Mouse (Mus musculus) heart, embryonic 11.5 days (tissue): ENCODE data around the gene Psd4. TPM values are rescaled to one million over a fixed set of nuclear protein-coding genes. Genes with fewer than 3 reads are reported as not detected.

ENCODE experiments used
- ATAC-seq: fragments of 200-750 bp; cut with Nextera tagmentation; replicated peaks from 2 replicates; pipeline ENCODE4 v1.8.0; 2017; ENCODE audit warnings: moderate library complexity; ENCODE audit not compliant: insufficient number of reproducible peaks, low FRiP score, low TSS enrichment
- H3K27ac ChIP-seq: fragments of 300-500 bp; sonication (generic); 2 replicates; pipeline ENCODE4 v1.5.1; 2014; ENCODE audit warnings: mild to moderate bottlenecking, low read depth, low read length
- H3K27me3 ChIP-seq: fragments of 300-500 bp; sonication (generic); 2 replicates; pipeline ENCODE4 v1.6.1; 2014; ENCODE audit warnings: mild to moderate bottlenecking, low read length, mixed read lengths; ENCODE audit not compliant: control insufficient read depth, insufficient read depth
- H3K36me3 ChIP-seq: fragments of 300-500 bp; sonication (generic); 2 replicates; pipeline ENCODE4 v1.6.1; 2014; ENCODE audit warnings: mild to moderate bottlenecking, low read length, moderate library complexity, mixed read lengths; ENCODE audit not compliant: control insufficient read depth, insufficient read depth
- H3K4me1 ChIP-seq: fragments of 300-500 bp; sonication (generic); 2 replicates; pipeline ENCODE4 v1.6.1; 2014; ENCODE audit warnings: low read length; ENCODE audit not compliant: control insufficient read depth, insufficient read depth
- H3K4me2 ChIP-seq: fragments of 300-500 bp; sonication (generic); 2 replicates; pipeline ENCODE4 v1.6.1; 2014; ENCODE audit warnings: mild to moderate bottlenecking, moderate library complexity
- H3K4me3 ChIP-seq: fragments of 300-500 bp; sonication (generic); 2 replicates; pipeline ENCODE4 v1.5.1; 2014; ENCODE audit warnings: low read depth, low read length
- H3K9ac ChIP-seq: fragments of 300-500 bp; sonication (generic); 2 replicates; pipeline ENCODE4 v1.6.1; 2014; ENCODE audit warnings: mild to moderate bottlenecking, low read depth, low read length, moderate library complexity
- H3K9me3 ChIP-seq: fragments of 300-500 bp; sonication (generic); replicated peaks from 2 replicates; pipeline ENCODE4 v1.6.1; 2016; ENCODE audit warnings: low read length; ENCODE audit not compliant: control insufficient read depth
- WGBS: fragments of 180-500 bp; shearing (Covaris S2); extraction: QIAGEN DNeasy Blood & Tissue Kit; methylation state at CpG from one replicate; pipeline ENCODE4 v1.1.7; 2014; ENCODE audit not compliant: insufficient replicate concordance; 5-methylcytosine and 5-hydroxymethylcytosine counted together
- polyA plus RNA-seq: library from polyadenylated mRNA; unstranded; fragments of >200 nt; fragmentation: Nextera tagmentation; extraction: Ambion mirVana; gene quantifications from 2 replicates; pipeline ENCODE4 v1.2.1, GENCODE M21; 2014

Psd4 gene
- polyA plus RNA-seq, 1 experiment from 2014 or later, result 0.42 TPM

DNA sequence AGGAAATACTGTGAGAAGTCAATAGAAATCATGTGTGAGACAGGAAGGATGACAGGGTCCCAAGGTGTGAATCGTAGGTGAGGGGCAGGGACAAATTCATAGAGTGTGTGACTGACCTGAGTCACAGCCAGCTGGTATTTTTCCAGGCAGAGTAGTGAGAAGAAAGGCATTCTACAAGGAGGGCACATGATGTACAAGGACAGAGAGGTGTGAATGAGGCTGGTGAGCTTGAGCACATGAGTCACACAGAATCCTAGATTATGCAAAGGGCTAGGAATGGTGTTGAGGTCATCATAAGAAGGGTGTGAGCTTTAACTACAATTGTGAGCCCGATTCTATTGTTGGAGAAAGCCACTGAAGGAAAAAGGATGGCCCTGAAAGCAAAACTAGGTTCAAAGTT, 72.7 kb downstream of the Psd4 start:
- Histone ChIP-seq H3K9ac (no peak overlapping the region), H3K4me1 (no peaks in the 10 kb centered on the region), H3K4me2 (no peak overlapping the region), H3K27me3 (no peaks in the 10 kb centered on the region), H3K4me3 (no peak overlapping the region), H3K9me3 (no peaks in the 10 kb centered on the region), H3K27ac (no peak overlapping the region), H3K36me3 (no peaks in the 10 kb centered on the region)
- ATAC-seq, result no peak
- WGBS, result 70% methylated on average over 2 of the region's 2 CpGs

DNA sequence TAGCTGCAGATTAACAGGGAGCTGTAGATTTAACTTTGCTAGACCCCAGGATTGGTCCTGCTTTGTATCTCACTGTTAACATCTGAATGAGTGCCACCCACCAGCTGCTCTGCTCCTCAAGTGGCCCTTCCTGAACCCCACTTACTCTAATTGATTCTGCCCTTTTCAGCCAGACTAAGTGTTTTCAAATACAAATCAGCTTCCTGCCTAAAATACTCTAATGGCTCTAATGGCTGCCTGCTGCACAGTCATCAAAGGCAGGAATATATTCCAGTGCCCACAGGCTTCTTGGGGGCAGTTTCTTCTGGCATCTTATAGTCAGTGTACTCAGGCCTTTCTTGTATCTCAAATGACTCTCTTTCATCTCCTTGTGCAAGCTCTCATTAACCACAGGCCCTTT, 74.5 kb downstream of the Psd4 start:
- Histone ChIP-seq H3K9ac (no peak overlapping the region), H3K4me3 (no peak overlapping the region), H3K36me3 (no peaks in the 10 kb centered on the region), H3K27me3 (no peaks in the 10 kb centered on the region), H3K9me3 (no peaks in the 10 kb centered on the region), H3K4me1 (no peaks in the 10 kb centered on the region), H3K4me2 (no peak overlapping the region), H3K27ac (no peak overlapping the region)
- no peak for ATAC-seq

DNA sequence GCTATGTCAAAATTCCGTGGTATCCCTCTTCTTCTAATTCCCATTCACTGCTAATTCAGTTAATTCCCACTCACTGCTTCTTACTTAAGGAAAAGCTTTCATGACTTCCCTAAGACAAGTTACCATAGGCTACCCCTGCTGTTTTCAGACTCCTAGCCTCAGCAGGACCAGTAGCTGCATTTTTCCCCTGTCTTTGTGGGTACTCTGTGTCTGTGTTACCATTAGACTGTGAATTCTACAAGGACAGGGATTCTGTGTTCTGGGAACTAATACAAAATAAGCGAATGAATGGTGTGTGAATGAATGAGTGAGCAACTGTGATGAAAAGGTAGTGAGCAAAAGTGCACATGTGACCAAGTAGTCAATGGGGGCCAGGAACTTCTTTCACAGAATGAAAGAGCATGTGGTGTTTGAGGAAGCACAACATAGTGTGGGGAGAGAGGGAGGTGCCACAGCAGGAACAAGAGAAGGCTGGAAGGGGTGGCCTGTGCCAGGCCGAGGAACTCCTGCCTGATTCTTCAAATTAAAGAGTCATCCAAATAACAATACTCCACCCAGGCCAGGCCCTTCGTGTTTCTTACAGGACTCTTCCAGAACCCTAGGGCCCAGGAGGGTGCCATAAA, 75.0 kb downstream of the Psd4 start:
- Histone ChIP-seq H3K4me1 (no peaks in the 10 kb centered on the region), H3K9ac (no peak overlapping the region), H3K4me2 (no peak overlapping the region), H3K27me3 (no peaks in the 10 kb centered on the region), H3K4me3 (no peak overlapping the region), H3K36me3 (no peaks in the 10 kb centered on the region), H3K9me3 (no peaks in the 10 kb centered on the region), H3K27ac (no peak overlapping the region)
- ATAC-seq, result no peak
- 59% methylated on average over 4 of the region's 4 CpGs for WGBS

DNA sequence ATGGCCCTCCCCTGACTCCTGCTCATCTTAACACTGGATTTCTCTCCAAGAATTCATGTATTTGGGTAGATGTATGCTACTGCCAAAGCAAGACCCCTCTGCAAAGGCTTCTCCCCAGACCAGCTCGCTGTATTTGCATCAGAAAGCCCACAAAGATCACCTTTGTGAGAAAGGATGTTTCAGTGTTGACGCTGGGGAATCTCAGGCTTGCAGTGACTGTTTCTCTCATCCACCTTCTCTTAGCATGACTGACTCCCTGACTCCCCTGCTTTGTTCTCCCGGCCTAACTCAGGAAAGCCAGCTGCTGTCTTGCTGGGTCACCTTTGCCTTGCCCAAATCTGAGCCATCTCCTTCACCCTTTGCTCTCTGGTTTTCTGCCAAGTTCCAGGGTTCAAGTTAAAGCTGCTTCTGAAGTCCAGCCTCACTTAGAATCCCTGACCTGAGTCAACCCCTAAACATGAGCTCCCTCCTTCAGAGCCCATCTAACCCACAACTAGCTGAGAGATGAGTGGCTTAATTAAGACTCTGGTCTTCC, 75.9 kb downstream of the Psd4 start:
- WGBS, result 49% methylated on average over 3 of the region's 3 CpGs

DNA sequence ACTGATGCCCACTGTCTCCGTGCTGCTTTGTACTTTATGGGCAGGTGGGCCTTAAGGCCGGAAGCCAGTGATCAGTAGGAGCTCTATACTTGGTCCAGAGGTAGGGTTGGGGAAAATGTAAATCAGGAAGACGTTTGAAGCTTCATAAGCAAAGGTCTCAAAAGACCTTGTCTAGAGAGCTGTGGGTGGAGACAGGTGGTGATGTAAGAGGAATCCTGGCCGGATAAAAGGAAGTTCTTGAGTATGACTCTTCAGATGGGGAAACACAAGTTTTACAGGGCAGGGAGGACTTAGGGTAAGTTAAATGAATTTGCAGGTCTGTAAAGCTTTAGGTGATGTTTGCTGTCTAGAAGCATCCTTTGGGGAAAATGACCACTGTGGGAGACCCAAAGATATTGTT, 81.7 kb downstream of the Psd4 start:
- no peaks in the 10 kb centered on the region for H3K36me3 ChIP-seq
- WGBS, result 65% methylated on average over 4 of the region's 4 CpGs
- no peak for ATAC-seq
- no peak overlapping the region for H3K27ac ChIP-seq
- H3K27me3 ChIP-seq, result no peaks in the 10 kb centered on the region
- no peaks in the 10 kb centered on the region for H3K4me1 ChIP-seq
- H3K9ac ChIP-seq, result no peak overlapping the region
- no peaks in the 10 kb centered on the region for H3K9me3 ChIP-seq
- H3K4me2 ChIP-seq, result no peak overlapping the region
- no peak overlapping the region for H3K4me3 ChIP-seq

More for the DNA sequence above, 75.9 kb downstream of the Psd4 start:
- no peak overlapping the region for H3K9ac ChIP-seq
- no peak overlapping the region for H3K27ac ChIP-seq
- no peak for ATAC-seq
- no peaks in the 10 kb centered on the region for H3K27me3 ChIP-seq
- no peaks in the 10 kb centered on the region for H3K4me1 ChIP-seq
- no peaks in the 10 kb centered on the region for H3K36me3 ChIP-seq
- no peak overlapping the region for H3K4me2 ChIP-seq
- H3K9me3 ChIP-seq, result no peaks in the 10 kb centered on the region
- no peak overlapping the region for H3K4me3 ChIP-seq

DNA sequence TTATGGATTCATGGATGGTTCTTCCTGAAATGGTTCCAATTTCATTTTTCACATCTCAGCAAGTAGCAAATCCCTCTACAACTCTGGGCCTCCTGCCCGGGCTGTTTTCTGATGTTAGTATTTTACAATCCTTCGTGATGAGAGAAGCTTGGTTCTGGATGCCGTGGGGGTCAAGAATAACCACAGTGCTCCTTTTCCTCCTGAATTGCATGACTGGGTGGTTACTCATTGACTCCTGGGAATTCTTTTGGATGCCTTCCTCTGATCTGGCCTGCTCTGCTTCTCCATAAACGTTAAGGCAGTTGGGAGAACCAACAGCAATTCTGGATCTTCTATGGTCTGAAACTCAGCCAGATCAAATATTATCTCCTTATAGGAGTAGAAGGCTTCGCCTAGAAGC, 85.8 kb downstream of the Psd4 start:
- Histone ChIP-seq H3K4me3 (no peak overlapping the region), H3K4me2 (no peak overlapping the region), H3K27ac (no peak overlapping the region), H3K27me3 (no peaks in the 10 kb centered on the region), H3K9me3 (no peaks in the 10 kb centered on the region), H3K9ac (no peak overlapping the region), H3K36me3 (no peaks in the 10 kb centered on the region), H3K4me1 (no peaks in the 10 kb centered on the region)
- 77% methylated on average over 5 of the region's 5 CpGs for WGBS
- no peak for ATAC-seq

DNA sequence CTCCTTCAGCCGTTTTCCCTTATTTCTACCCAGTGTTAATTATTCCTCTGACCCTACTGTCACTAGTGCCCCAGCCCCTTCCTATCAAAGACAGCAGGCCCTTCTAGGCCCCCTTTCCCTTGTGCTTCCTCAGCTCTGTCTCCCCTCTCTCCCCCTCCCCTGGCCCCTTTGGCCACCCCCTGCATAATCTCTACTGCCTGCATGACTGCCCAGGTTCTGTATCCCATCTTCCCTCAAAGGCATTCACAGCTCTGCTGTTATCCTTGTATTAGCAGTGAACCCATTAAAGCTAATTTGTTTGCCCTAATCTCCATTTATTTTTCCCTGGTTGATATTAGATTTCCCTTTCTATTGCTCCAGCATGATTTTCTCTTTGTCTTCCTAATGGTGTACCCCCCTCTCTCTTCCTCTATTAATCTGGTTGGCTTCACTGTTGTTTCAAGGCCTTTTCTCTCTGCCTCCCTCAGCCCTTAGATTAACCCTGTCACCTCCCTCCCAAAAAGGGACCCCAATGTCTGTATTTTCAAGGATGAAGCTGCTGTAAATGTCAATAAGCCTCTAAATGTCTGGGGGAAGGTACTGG, 87.1 kb downstream of the Psd4 start:
- Histone ChIP-seq H3K9ac (no peak overlapping the region), H3K4me1 (no peaks in the 10 kb centered on the region), H3K27me3 (no peaks in the 10 kb centered on the region), H3K4me2 (no peak overlapping the region), H3K9me3 (no peaks in the 10 kb centered on the region), H3K36me3 (no peaks in the 10 kb centered on the region), H3K27ac (no peak overlapping the region), H3K4me3 (no peak overlapping the region)
- no peak for ATAC-seq
- WGBS, result 42% methylated on average over 1 of the region's 1 CpGs

DNA sequence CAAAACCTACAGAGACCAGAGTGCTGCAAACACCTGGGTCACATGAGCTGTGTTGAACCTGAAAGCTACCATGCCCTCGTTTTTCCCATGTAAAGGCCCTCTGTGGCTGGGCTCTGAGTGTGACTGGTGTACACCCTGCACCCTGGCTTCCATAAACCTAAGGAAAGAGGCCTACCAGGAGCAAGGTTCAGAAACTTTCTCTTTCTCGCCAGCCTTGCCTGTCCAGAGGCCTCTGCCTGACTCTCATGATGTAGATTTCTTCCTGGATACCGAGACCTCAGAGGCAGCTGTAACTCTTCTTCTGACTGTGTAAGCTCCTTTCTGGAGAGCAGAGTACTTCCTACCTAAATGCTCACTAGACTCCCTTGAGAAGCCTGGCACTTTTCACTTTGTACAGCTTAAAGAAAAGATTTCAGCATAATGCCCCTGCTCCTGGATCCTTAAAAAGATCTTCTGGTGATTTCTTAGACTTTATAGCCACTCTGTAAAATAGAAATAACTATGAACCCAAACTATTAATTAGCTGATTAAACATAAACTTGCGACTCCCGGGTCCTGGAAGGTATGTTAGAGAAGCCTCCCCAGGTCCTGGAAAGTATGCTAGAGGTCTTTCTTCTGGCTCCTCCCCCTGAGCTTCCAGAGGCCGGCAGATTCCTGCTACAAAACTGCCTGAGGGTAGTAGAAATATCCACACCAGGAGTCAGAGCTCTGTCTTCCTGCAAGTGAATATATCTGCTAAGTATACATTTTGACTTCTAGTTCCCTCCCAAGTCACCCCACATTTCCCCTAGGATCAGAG, 87.9 kb downstream of the Psd4 start:
- no peaks in the 10 kb centered on the region for H3K9me3 ChIP-seq
- H3K4me2 ChIP-seq, result no peak overlapping the region
- no peaks in the 10 kb centered on the region for H3K4me1 ChIP-seq
- H3K27me3 ChIP-seq, result no peaks in the 10 kb centered on the region
- no peak overlapping the region for H3K4me3 ChIP-seq
- WGBS, result 44% methylated on average over 6 of the region's 6 CpGs
- no peak overlapping the region for H3K9ac ChIP-seq
- H3K27ac ChIP-seq, result no peak overlapping the region
- no peaks in the 10 kb centered on the region for H3K36me3 ChIP-seq
- no peak for ATAC-seq
